Mouse (Mus musculus): ENCODE data around the gene Tfcp2. TPM values are rescaled to one million over a fixed set of nuclear protein-coding genes. Genes with fewer than 3 reads are reported as not detected.
A peak's percentile ranks its signal among the peaks of the same experiment; 100 is the strongest.

Gene Tfcp2
- polyA plus RNA-seq, 1 experiment, result 14.2 TPM

- TF ChIP-seq EP300 (IDR thresholded peaks at IDR 0.05; ENCODE audit: insufficient read depth, low read depth, low read length) (no peak), CTCF (IDR thresholded peaks at IDR 0.05; ENCODE audit: low read depth, low read length) (no peak), POLR2A (IDR thresholded peaks at IDR 0.05; ENCODE audit: insufficient read depth, low read length) (no peak)
- Histone ChIP-seq H3K9ac (ENCODE audit: low read depth, poor library complexity, severe bottlenecking) (no peak overlapping the region), H3K9me3 (replicated peaks; ENCODE audit: control insufficient read depth, insufficient read depth, low read length, poor library complexity, severe bottlenecking) (no peaks in the 10 kb centered on the region), H3K4me1 (ENCODE audit: control insufficient read depth, insufficient read depth, low read length) (peaks cover 1% of the 10 kb centered on the region), H3K27ac (ENCODE audit: insufficient read depth, low read length) (no peak overlapping the region), H3K4me3 (ENCODE audit: low read depth, low read length) (no peak overlapping the region), H3K27me3 (ENCODE audit: control insufficient read depth, insufficient read depth, low read length, poor library complexity, severe bottlenecking) (no peaks in the 10 kb centered on the region), H3K36me3 (ENCODE audit: control insufficient read depth, insufficient read depth, low read length, poor library complexity, severe bottlenecking) (no peaks in the 10 kb centered on the region)
Measured at GRCm38 (mm10) chr15:100465432-100465831, 86.4 kb downstream of the Tfcp2 start.

- H3K9ac ChIP-seq (ENCODE audit: low read depth, poor library complexity, severe bottlenecking), result no peak overlapping the region
- no peak overlapping the region for H3K4me3 ChIP-seq (ENCODE audit: low read depth, low read length)
- H3K4me1 ChIP-seq (ENCODE audit: control insufficient read depth, insufficient read depth, low read length), result peaks cover 1% of the 10 kb centered on the region
- H3K27ac ChIP-seq (ENCODE audit: insufficient read depth, low read length), result no peak overlapping the region
- no peaks in the 10 kb centered on the region for H3K27me3 ChIP-seq (ENCODE audit: control insufficient read depth, insufficient read depth, low read length, poor library complexity, severe bottlenecking)
- H3K9me3 ChIP-seq (replicated peaks; ENCODE audit: control insufficient read depth, insufficient read depth, low read length, poor library complexity, severe bottlenecking), result no peaks in the 10 kb centered on the region
- H3K36me3 ChIP-seq (ENCODE audit: control insufficient read depth, insufficient read depth, low read length, poor library complexity, severe bottlenecking), result no peaks in the 10 kb centered on the region
- TF ChIP-seq CTCF (IDR thresholded peaks at IDR 0.05; ENCODE audit: low read depth, low read length), result peak; percentile 67
- TF ChIP-seq EP300 (IDR thresholded peaks at IDR 0.05; ENCODE audit: insufficient read depth, low read depth, low read length), result no peak
- no peak for TF ChIP-seq POLR2A (IDR thresholded peaks at IDR 0.05; ENCODE audit: insufficient read depth, low read length)
Measured at GRCm38 (mm10) chr15:100463712-100464111, 88.1 kb downstream of the Tfcp2 start.

- Histone ChIP-seq H3K27ac (ENCODE audit: insufficient read depth, low read length) (no peak overlapping the region), H3K9me3 (replicated peaks; ENCODE audit: control insufficient read depth, insufficient read depth, low read length, poor library complexity, severe bottlenecking) (no peaks in the 10 kb centered on the region), H3K36me3 (ENCODE audit: control insufficient read depth, insufficient read depth, low read length, poor library complexity, severe bottlenecking) (no peaks in the 10 kb centered on the region), H3K9ac (ENCODE audit: low read depth, poor library complexity, severe bottlenecking) (no peak overlapping the region), H3K27me3 (ENCODE audit: control insufficient read depth, insufficient read depth, low read length, poor library complexity, severe bottlenecking) (no peaks in the 10 kb centered on the region), H3K4me3 (ENCODE audit: low read depth, low read length) (no peak overlapping the region), H3K4me1 (ENCODE audit: control insufficient read depth, insufficient read depth, low read length) (peaks cover 1% of the 10 kb centered on the region)
- TF ChIP-seq CTCF (IDR thresholded peaks at IDR 0.05; ENCODE audit: low read depth, low read length) (no peak), EP300 (IDR thresholded peaks at IDR 0.05; ENCODE audit: insufficient read depth, low read depth, low read length) (no peak)
Measured at GRCm38 (mm10) chr15:100462086-100462485, 89.7 kb downstream of the Tfcp2 start.

GRCm38 (mm10) chr15:100461646-100462045, 90.2 kb downstream of the Tfcp2 start:
- Histone ChIP-seq H3K9ac (ENCODE audit: low read depth, poor library complexity, severe bottlenecking) (no peak overlapping the region), H3K4me1 (ENCODE audit: control insufficient read depth, insufficient read depth, low read length) (peaks cover 1% of the 10 kb centered on the region), H3K9me3 (replicated peaks; ENCODE audit: control insufficient read depth, insufficient read depth, low read length, poor library complexity, severe bottlenecking) (no peaks in the 10 kb centered on the region), H3K4me3 (ENCODE audit: low read depth, low read length) (no peak overlapping the region), H3K27me3 (ENCODE audit: control insufficient read depth, insufficient read depth, low read length, poor library complexity, severe bottlenecking) (no peaks in the 10 kb centered on the region), H3K36me3 (ENCODE audit: control insufficient read depth, insufficient read depth, low read length, poor library complexity, severe bottlenecking) (no peaks in the 10 kb centered on the region), H3K27ac (ENCODE audit: insufficient read depth, low read length) (no peak overlapping the region)
- TF ChIP-seq CTCF (IDR thresholded peaks at IDR 0.05; ENCODE audit: low read depth, low read length), result no peak
- no peak for TF ChIP-seq EP300 (IDR thresholded peaks at IDR 0.05; ENCODE audit: insufficient read depth, low read depth, low read length)
- TF ChIP-seq POLR2A (IDR thresholded peaks at IDR 0.05; ENCODE audit: insufficient read depth, low read length), result no peak

- no peak overlapping the region for H3K9ac ChIP-seq (ENCODE audit: low read depth, poor library complexity, severe bottlenecking)
- H3K27me3 ChIP-seq (ENCODE audit: control insufficient read depth, insufficient read depth, low read length, poor library complexity, severe bottlenecking), result no peaks in the 10 kb centered on the region
- H3K36me3 ChIP-seq (ENCODE audit: control insufficient read depth, insufficient read depth, low read length, poor library complexity, severe bottlenecking), result no peaks in the 10 kb centered on the region
- H3K4me3 ChIP-seq (ENCODE audit: low read depth, low read length), result no peak overlapping the region
- no peak for TF ChIP-seq CTCF (IDR thresholded peaks at IDR 0.05; ENCODE audit: low read depth, low read length)
- no peaks in the 10 kb centered on the region for H3K9me3 ChIP-seq (replicated peaks; ENCODE audit: control insufficient read depth, insufficient read depth, low read length, poor library complexity, severe bottlenecking)
- H3K4me1 ChIP-seq (ENCODE audit: control insufficient read depth, insufficient read depth, low read length), result peaks cover 1% of the 10 kb centered on the region
- no peak overlapping the region for H3K27ac ChIP-seq (ENCODE audit: insufficient read depth, low read length)
Measured at GRCm38 (mm10) chr15:100460942-100461341, 90.9 kb downstream of the Tfcp2 start.

GRCm38 (mm10) chr15:100458055-100458454, 93.8 kb downstream of the Tfcp2 start:
- H3K4me3 ChIP-seq (ENCODE audit: low read depth, low read length), result no peak overlapping the region
- H3K9me3 ChIP-seq (replicated peaks; ENCODE audit: control insufficient read depth, insufficient read depth, low read length, poor library complexity, severe bottlenecking), result no peaks in the 10 kb centered on the region
- H3K27ac ChIP-seq (ENCODE audit: insufficient read depth, low read length), result no peak overlapping the region
- peak; percentile 23 for TF ChIP-seq CTCF (IDR thresholded peaks at IDR 0.05; ENCODE audit: low read depth, low read length)
- no peak for TF ChIP-seq EP300 (IDR thresholded peaks at IDR 0.05; ENCODE audit: insufficient read depth, low read depth, low read length)
- H3K27me3 ChIP-seq (ENCODE audit: control insufficient read depth, insufficient read depth, low read length, poor library complexity, severe bottlenecking), result no peaks in the 10 kb centered on the region
- H3K9ac ChIP-seq (ENCODE audit: low read depth, poor library complexity, severe bottlenecking), result no peak overlapping the region
- peaks cover 1% of the 10 kb centered on the region for H3K4me1 ChIP-seq (ENCODE audit: control insufficient read depth, insufficient read depth, low read length)
- H3K36me3 ChIP-seq (ENCODE audit: control insufficient read depth, insufficient read depth, low read length, poor library complexity, severe bottlenecking), result no peaks in the 10 kb centered on the region

All from ES-Bruce4 (cell line).